Mouse (Mus musculus) forelimb bud, embryonic 11.5 days (tissue): ENCODE measurements around the gene Spata13.

Source experiments
- DNase-seq: peaks from one replicate; pipeline ENCODE4 v3.0.0-alpha.2; 2012; ENCODE audit warnings: low read depth, low spot score

Spata13 gene

DNA sequence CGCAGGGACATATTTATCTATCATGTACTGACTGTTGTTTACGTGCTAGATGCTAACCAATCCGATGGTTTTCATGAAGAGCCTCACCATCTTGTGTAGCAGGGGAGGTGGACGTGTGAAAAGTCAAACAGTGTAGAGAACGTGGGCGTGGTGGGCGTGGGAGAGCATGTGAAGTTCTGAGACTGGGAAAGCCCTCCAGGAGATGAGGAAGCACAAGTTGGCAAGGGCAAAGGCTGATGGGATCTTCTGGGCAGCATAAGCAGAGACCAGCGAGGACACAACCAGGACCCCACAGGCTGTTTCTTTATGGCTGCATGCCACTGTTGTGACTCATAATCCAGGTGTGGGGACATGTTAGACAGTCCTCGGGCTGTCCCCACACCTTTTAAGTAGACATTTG is 5.4 kb downstream of the Spata13 start:
- no peak for DNase-seq

- no peak for DNase-seq
These were observed 7.3 kb downstream of the Spata13 start for GRCm38 (mm10) chr14:60641120-60641519.

DNA sequence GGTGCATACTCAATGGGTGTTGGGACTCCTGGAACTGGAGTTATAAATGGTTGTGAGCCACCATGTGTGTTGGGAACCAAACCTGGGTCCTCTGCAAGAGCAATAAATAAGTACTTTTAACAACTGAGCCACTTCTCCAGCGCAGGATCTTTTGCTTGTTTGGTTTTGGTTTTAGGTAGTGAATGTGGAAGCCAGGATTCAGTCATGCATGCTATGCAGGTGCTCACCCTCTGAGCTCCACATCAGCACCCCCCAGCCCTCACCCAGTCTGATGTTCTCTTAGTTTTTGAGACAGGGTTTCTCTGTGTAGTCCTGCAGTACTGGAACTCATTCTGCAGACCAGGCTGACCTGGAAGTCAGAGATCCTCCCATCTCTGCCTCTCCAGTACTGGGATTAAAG is 8.3 kb downstream of the Spata13 start:
- DNase-seq, result no peak

DNA sequence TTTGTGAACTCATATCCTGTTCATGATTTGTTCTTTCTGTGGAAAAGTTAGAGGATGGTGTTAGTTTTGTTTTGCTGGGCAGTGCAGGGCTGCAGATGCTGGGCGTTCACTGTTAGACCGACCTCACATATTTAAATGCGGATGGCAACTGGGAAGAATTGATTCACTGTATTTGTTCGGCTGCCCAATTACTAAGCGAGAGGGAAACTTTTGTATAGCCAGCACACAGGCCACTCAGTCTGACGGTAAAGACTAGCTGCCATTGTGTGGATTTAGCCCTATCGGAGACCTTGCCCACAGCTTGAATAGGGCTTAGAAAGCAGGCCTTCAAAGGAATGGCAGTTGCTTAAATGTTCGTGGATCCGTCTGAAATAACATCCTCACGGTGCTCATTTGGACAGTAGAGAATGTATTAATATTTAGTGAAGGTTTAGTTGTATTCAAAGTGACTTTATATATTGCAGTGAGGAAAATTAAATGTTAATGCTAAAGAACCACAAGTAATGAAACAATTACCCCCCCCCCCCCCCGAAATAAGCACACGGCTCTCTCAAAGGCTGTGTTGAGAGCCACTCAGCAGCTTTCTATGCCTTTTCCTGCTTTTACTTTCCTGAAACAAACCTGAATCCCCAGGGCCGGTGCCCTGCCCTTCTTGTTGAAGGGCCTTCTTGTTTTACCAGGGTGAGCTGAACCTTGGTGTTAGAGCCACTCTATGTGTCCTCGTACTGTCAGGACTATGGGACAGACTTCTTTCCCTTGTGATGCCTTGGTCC is 9.5 kb downstream of the Spata13 start:
- DNase-seq, result no peak

DNA sequence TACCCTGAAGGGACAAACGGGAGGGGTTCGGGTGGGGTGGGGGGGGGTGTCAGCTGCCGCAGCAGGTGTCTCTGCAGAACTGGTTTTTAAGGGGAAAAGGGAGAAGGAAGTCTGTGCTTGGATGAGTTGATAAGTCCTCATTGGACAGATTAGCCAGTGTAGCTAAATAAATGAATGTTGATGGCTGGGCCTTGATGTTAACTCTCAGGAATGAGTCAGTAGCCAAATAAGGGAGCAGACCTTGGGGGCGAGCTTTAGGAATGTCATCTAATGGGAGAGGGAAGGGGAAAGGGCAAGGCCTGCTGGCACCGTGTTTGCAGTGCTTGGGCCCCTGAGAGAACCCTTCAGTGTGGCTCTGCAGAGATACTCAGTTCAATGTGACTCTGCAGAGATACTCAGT is 12.6 kb downstream of the Spata13 start:
- no peak for DNase-seq

- DNase-seq, result no peak
These were observed 14.1 kb downstream of the Spata13 start for GRCm38 (mm10) chr14:60647885-60648284.

GRCm38 (mm10) chr14:60648956-60649355 is 15.2 kb downstream of the Spata13 start:
- DNase-seq, result no peak

DNA sequence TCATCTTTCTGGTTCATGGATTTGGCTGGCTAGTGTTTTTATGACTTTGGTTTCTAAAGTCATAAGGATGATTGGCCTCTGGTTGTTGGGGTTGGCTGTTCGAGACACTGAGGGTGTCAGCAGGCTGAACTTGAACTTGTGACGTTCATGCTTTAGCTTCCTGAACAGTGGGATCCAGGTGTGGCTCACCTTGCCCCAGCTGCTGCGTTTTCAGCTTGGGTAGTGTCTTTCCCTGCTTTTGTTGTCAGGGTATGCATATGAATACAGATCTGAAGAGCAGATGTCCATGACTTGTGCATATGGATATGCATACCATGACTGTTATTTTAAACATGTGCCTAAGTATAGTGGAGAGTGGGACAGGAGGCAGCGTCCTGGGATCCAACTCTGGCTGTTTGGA is 19.4 kb downstream of the Spata13 start:
- no peak for DNase-seq

GRCm38 (mm10) chr14:60653977-60654376 is 20.2 kb downstream of the Spata13 start:
- DNase-seq, result no peak

GRCm38 (mm10) chr14:60654708-60655107 is 20.9 kb downstream of the Spata13 start:
- DNase-seq, result no peak

- DNase-seq, result no peak
These were observed 22.3 kb downstream of the Spata13 start for GRCm38 (mm10) chr14:60655941-60656700.

DNA sequence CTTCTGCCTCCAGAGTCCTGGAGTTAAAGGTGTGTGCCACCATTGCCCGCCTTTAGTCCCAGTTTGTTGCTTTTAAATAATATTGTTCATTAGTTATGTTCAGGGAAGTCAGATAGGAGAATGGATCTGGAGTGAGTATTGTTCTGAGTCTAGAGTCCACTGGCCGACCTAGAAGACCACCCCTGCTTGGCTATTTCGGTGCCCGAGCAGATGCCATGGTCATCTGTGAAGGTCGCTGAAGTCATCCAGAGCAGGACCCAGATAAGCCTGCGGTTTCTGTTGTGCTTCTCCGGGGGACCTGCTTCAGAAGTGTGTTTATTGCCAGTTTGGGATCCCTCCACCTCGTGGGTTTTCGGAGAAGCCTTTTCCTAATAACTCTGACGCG is 22.9 kb downstream of the Spata13 start:
- DNase-seq, result no peak

DNA sequence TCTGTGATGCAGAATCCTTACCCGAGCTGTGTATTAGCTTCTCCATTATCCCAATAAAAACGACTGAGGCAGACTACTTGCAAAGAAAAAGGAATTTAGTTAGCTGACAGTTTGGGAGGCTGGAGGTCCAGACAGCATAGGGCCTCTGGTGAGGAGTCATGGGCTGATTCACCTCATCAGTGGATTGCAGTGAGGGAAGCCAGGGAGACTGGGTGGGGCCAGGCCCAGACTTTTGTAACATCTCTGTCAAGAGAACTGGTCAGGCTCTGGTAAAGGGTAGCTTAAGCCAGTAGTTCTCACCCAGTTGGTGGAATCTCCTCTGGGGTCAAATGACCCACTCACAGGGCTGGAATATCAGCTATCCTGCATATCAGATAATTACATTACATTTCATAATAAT is 24.1 kb downstream of the Spata13 start:
- DNase-seq, result no peak

DNA sequence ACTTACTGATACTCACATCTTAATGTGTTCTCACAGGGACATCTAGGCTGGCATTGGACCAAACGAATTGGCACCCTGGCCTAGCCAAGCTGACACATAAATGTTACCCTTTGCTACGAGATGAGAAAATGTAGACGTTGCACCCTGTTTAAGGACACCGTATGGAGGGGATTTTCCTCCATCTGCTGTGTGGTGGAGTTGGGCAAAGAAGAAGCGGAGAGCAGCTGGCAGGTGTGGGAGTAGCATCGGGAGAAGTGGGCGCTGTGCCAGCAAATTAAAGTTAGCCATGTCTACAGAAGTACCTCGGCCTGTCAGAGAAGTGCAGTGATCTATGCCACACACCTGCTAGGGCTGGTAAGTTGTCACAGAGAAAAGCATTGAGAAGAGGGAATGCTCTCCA is 25.7 kb downstream of the Spata13 start:
- DNase-seq, result no peak

- no peak for DNase-seq
These were observed 26.8 kb downstream of the Spata13 start for GRCm38 (mm10) chr14:60660591-60660990.

DNA sequence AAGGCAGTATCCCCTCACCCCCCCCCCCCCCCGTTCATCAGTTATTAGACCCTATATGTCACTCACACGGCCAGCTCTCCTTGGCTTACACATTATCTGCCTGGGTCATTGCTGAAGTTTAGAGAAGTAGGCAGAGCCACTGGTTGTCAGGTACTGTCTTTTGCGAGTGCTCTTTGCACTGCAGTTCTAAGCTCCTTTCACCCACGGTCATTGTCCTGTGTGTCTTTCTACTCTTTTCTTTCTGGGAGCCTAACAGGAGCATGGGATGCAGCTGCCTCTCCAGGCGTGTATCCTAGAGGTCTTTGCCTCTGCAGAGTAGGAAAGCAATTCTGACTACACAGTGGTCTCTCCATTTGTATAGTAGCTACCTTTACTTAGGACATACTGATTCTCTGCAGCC is 27.5 kb downstream of the Spata13 start:
- DNase-seq, result no peak

- DNase-seq, result no peak
These were observed 29.6 kb downstream of the Spata13 start for GRCm38 (mm10) chr14:60663309-60663940.

- DNase-seq, result no peak
These were observed 30.8 kb downstream of the Spata13 start for GRCm38 (mm10) chr14:60664641-60665040.

- no peak for DNase-seq
These were observed 31.5 kb downstream of the Spata13 start for GRCm38 (mm10) chr14:60665263-60665662.

DNA sequence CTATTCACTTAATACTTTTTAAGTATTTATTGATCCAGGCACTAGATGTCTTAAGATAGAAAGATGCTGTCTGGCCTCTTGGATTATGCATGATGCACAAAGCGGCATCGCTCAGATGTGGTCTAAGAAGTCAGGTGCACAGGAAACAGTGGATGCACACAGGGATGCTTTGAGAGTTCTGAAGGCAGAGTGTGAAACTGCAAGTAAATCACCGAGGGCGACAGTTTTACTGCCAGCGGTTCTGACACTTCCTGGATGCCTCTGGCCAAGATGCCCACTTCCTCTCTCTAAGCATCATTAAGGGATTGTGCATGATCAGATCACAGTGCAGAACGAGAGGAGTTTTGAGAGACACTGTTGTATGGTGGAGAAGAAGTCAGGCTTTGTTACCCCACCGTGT is 32.5 kb downstream of the Spata13 start:
- DNase-seq, result no peak

GRCm38 (mm10) chr14:60670191-60670590 is 36.4 kb downstream of the Spata13 start:
- DNase-seq, result no peak

DNA sequence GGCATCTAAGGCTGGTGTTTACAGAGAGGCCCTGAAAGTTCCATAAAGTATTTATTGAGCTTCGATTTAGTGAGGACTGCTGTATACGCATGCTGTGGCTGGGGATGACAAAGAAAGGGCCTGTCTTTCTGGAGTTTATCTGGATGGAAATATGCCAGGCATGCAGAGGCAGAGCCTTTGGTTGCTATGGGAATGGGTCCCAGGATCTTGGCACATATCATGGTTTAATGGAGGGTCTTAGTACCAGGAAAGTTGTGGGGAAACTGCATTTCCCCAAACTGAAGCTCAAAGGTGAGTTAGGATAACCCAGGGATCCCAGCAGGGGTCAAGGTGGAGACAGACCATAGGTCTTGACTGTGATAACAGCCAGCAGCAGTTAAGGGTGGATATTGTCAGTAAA is 37.7 kb downstream of the Spata13 start:
- DNase-seq, result no peak

- no peak for DNase-seq
These were observed 41.9 kb downstream of the Spata13 start for GRCm38 (mm10) chr14:60675697-60676096.
